Mouse (Mus musculus) heart, adult 2 months (tissue): Measurements from ENCODE around the gene Plekhg3.

Experiments
- CTCF ChIP-seq: fragments of 200-600 bp; IDR thresholded peaks from 2 replicates; pipeline ENCODE4 v1.8.1; 2022; ENCODE audit warnings: antibody characterized with exemption, mild to moderate bottlenecking, moderate library complexity
- EP300 ChIP-seq: fragments of 200-500 bp; IDR thresholded peaks from 2 replicates; pipeline ENCODE4 v1.6.1; 2011; ENCODE audit warnings: low read depth, low read length, control low read depth; ENCODE audit not compliant: insufficient read depth
- POLR2A ChIP-seq: fragments of 200-500 bp; IDR thresholded peaks from 2 replicates; pipeline ENCODE4 v1.6.1; 2011; ENCODE audit warnings: mild to moderate bottlenecking, low read depth, low read length, control low read depth; ENCODE audit not compliant: insufficient read depth

DNA sequence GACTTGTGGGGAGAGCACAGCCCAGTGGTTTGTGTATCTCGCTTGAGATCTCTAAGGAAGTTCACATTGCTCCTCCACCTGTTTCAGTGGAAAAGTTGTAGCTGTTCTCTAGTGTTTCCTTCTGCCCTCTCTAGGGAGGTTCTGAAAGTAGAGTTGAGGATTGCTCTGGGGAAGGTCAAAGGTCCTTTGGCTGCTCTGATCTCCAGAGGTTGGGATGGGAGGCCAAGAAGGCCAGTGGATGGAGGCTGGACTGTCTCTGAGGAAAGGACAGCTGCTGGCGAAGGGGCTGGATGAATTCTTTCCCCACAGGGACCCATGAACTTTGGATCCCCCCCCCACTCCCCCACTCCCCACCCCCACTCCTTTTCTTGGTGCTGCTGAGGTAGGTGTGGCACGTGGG, 23.7 kb downstream of the Plekhg3 start:
- TF ChIP-seq POLR2A (no peak), CTCF (no peak), EP300 (no peak)
